Comparison of ENCODE assay signal across 15 mouse cellular contexts in the genomic region with DNA sequence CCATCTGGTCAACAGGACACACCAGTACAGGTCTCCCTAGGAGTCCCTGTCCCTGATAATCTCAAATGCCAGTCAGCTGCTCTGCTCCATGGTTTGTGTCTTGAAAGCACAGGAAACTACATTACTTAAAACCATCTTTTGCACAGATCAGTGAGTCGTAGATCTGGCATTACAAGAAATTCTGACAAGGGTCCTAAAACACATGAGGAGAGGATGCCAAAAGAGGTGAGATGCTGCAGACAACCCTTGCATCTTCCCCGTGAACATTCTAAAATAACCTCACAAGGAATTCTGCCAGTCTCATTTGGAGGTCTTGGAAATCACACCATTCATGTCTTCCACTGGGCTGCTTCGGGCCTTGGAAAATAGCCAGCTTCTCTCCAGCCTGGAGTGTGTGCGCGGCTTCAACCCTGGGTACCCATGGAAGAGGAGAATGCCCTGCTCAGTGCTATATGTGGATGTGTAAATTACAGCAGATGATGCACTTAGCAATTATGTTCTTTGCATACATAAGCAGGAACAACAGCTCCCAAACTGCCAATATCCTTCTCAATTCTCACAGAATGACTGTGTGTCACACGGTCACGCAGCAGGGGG.
DNase-seq lines count a peak whose midpoint lies in the region; ATAC-seq lines count a peak whose summit lies in the region.
"Had no signal": no experiment of that assay in that cellular context is flagged by ENCODE, and none has a peak within 500 bp of the region (broad histone marks: within the 10 kb centered on the region; RNA-seq: fewer than 3 reads in every experiment).

No protein-coding gene starts in this region.

- WGBS in intestine, embryonic 15.5 days: 83% methylated on average over 7 of the region's 7 CpGs

- H3K9ac ChIP-seq in intestine, embryonic 15.5 days: no peak overlapping the region
- H3K9ac ChIP-seq: limb, embryonic 12.5 days; liver, embryonic 15.5 days had no signal

- H3K9me3 ChIP-seq in intestine, embryonic 15.5 days: no peaks in the 10 kb centered on the region
- H3K9me3 ChIP-seq: limb, embryonic 12.5 days; liver, embryonic 15.5 days had no signal

- H3K4me2 ChIP-seq in intestine, embryonic 15.5 days (replicated peaks): no peak overlapping the region
- H3K4me2 ChIP-seq: limb, embryonic 12.5 days; liver, embryonic 15.5 days had no signal

- ATAC-seq in intestine, embryonic 15.5 days: no peak
- ATAC-seq: CD4-positive, CD25-positive, alpha-beta regulatory T cell, adult 4 months had no signal

- no peak overlapping the region for H3K27ac ChIP-seq in intestine, embryonic 15.5 days
- H3K27ac ChIP-seq: heart, adult 2 months; limb, embryonic 12.5 days; liver, embryonic 15.5 days had no signal

- H3K36me3 ChIP-seq in intestine, embryonic 15.5 days: no peaks in the 10 kb centered on the region
- H3K36me3 ChIP-seq: limb, embryonic 12.5 days; liver, embryonic 15.5 days had no signal

- no peaks in the 10 kb centered on the region for H3K27me3 ChIP-seq in intestine, embryonic 15.5 days (replicated peaks)
- H3K27me3 ChIP-seq: limb, embryonic 12.5 days; liver, embryonic 15.5 days had no signal

- H3K4me3 ChIP-seq in intestine, embryonic 15.5 days (replicated peaks): no peak overlapping the region
- H3K4me3 ChIP-seq: heart, adult 2 months; limb, embryonic 12.5 days; liver, embryonic 15.5 days had no signal

- intact Hi-C loops in heart, postnatal 25 days (cut with DNase I): no loop called here

- peak; percentile 64 for DNase-seq in heart, adult 11 months
- DNase-seq in heart, postnatal 25 days (ENCODE audit: low spot score): no peak
- DNase-seq in right cerebral cortex, postnatal 10 days (ENCODE audit: low spot score in 2 of 2): peak; percentile 33 to 55
- no peak for DNase-seq in right cerebral cortex, postnatal 25 days
- peak; percentile 53 to 73 for DNase-seq in cerebellum, postnatal 14 days
- DNase-seq in testis, postnatal 14 days (ENCODE audit: low spot score): no peak
- DNase-seq: adrenal gland, adult 8-10 months; heart, adult 2 months; kidney, adult 8-10 months; layer of hippocampus, postnatal 36 days; lung, postnatal 14 days had no signal

- no peaks in the 10 kb centered on the region for H3K4me1 ChIP-seq in intestine, embryonic 15.5 days (replicated peaks)
- H3K4me1 ChIP-seq: limb, embryonic 12.5 days; liver, embryonic 15.5 days had no signal

Comparison
In these comparisons a context has a peak if more than half of its experiments do, and no peak if none do; other contexts are left out.
1. DNase-seq: peak in heart, adult 11 months (single experiment), right cerebral cortex, postnatal 10 days (2 of 2) and cerebellum, postnatal 14 days (2 of 2); none in heart, postnatal 25 days (single experiment), right cerebral cortex, postnatal 25 days (single experiment) and testis, postnatal 14 days (single experiment).